Mouse (Mus musculus): ENCODE data around the gene Gm49388. TPM values are rescaled to one million over a fixed set of nuclear protein-coding genes. Genes with fewer than 3 reads are reported as not detected.
A peak's percentile ranks its signal among the peaks of the same experiment; 100 is the strongest.

Gm49388 gene
- polyA plus RNA-seq, 1 experiment from 2014 or later, result not detected

DNA sequence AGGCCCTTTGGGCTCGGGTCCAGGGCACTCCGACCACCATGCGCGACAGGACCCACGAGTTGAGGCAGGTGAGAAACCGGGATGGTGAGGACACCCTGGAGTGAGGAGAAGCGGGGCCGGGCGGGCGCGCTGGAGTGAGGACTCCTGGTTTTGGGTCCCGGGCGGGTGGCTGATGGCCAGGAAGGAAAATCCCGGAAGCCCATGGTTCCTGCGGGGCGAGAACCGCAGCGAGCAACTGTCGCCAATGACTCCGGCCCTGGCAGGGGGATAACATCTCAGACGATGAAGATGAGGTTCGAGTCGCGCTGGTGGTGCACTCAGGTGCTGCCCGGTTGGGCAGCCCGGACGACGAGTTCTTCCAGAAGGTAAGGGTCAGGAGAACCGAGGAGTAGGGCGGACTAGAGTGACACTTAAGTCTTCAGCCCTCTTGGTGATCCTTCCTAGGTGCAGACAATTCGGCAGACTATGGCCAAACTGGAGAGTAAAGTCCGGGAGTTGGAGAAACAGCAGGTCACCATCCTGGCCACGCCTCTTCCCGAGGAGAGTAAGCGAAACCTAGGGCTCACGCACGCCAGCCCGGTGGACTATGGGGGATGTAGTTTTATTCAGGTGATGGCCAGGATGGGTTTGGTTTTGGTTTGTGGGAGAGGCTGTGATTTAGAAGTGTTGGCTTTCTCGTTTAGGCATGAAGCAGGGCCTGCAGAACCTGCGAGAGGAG, 56.8 kb downstream of the Gm49388 start:
- Histone ChIP-seq H3K36me3 (replicated peaks) (peaks cover 25% of the 10 kb centered on the region), H3K4me3 (replicated peaks) (peak overlapping the region; percentile 79), H3K27me3 (no peaks in the 10 kb centered on the region), H3K4me1 (replicated peaks) (peaks cover 30% of the 10 kb centered on the region), H3K27ac (replicated peaks) (peak overlapping the region; percentile 92), H3K9me3 (replicated peaks) (no peaks in the 10 kb centered on the region), H3K4me2 (peak overlapping the region; percentile 100), H3K9ac (peak overlapping the region; percentile 78)
- peak; percentile 59 for ATAC-seq (ENCODE audit: insufficient read depth)
- WGBS (ENCODE audit: insufficient replicate concordance), result under 1% methylated on average over 40 of the region's 40 CpGs

DNA sequence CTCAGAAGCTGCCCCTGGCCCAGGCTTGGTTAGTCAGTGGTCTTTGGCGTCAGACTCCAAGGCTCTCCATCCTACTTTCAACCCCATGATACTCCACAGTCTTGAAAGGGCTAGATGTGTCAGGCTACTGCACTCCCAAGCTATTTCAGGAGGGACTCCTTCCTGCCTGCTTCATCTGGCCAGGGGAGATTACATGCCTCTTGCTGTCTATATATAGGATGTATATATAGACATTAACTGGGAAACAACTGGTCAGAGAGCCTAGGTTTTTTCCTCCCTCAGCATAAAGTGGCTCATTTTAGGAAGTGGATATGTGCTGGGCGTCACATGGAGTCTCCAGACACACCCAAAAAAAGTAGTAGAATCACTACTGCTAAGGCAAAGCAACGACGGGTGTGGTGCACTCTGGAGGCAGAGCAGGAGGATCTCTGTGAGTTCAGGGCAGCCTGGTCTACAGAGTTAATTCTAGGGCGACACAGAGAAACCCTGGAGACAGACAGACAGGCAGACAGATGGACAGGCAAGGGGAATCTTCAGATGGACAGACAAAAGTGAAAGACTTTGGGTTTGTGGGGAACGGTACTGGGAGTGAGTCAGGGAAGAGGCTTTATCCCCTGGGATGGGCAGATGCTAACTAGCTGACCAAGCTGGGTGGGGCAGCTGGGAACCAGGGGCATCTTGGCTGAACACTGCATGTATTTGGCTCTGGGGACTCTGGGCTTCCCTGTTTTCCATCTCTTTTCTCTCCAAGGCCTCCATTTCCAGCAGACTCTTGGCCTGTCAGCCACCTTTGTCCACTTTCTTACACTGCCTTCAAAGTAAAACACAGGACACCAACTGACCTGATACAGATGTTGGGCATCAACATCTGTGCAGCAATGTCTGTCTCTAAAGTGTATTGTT, 64.8 kb downstream of the Gm49388 start:
- H3K27me3 ChIP-seq, result no peaks in the 10 kb centered on the region
- H3K4me2 ChIP-seq, result no peak overlapping the region
- peaks cover 14% of the 10 kb centered on the region; the same call in 1 of the 2 replicates for H3K36me3 ChIP-seq (replicated peaks)
- ATAC-seq (ENCODE audit: insufficient read depth), result peak; percentile 51
- 31% methylated on average over 6 of the region's 6 CpGs for WGBS (ENCODE audit: insufficient replicate concordance)
- peaks cover 10% of the 10 kb centered on the region for H3K4me1 ChIP-seq (replicated peaks)
- 0 out of 2 replicates have a peak overlapping the region, but pooled peaks have one; percentile 29 for H3K27ac ChIP-seq (replicated peaks)
- no peak overlapping the region for H3K9ac ChIP-seq
- no peaks in the 10 kb centered on the region for H3K9me3 ChIP-seq (replicated peaks)
- H3K4me3 ChIP-seq (replicated peaks), result no peak overlapping the region

DNA sequence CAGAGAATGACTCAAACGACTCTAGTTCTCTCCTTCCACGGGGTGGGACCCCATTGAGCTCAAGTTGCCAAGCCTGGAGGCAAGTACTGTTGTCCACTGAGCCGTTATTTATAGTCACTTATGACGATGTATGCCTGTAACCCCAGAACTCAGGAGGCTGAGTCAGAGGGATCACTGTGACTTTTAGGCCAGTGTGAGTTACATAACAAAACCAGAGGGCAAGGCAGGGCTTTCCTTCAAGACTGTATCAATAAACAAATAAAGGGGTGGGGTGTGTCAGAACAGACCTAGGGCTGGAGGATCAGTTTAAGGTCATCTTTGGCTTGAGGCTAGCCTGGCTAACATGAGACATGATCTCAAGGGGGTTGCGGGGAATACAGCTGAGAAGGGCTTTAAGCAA, 65.5 kb downstream of the Gm49388 start:
- Histone ChIP-seq H3K4me1 (replicated peaks) (peaks cover 10% of the 10 kb centered on the region), H3K4me2 (no peak overlapping the region), H3K9ac (no peak overlapping the region), H3K27ac (replicated peaks) (no peak overlapping the region), H3K9me3 (replicated peaks) (no peaks in the 10 kb centered on the region), H3K27me3 (no peaks in the 10 kb centered on the region), H3K36me3 (replicated peaks) (peaks cover 14% of the 10 kb centered on the region; the same call in 1 of the 2 replicates), H3K4me3 (replicated peaks) (no peak overlapping the region)
- 54% methylated on average over 5 of the region's 5 CpGs for WGBS (ENCODE audit: insufficient replicate concordance)
- no peak for ATAC-seq (ENCODE audit: insufficient read depth)

Other genes with a start within 250 kb of the Gm49388 start
- 2.6 and 2.7 TPM in 2 replicates for gene Tmem265, start 224.2 kb upstream of the Gm49388 start, polyA plus RNA-seq (2015; fragmentation: Nextera tagmentation; extraction: Ambion mirVana)
- 20.0 and 24.6 TPM in 2 replicates for gene Phkg2, start 212.3 kb upstream of the Gm49388 start, polyA plus RNA-seq (2015; fragmentation: Nextera tagmentation; extraction: Ambion mirVana)
- gene Ccdc189, start 197.0 kb upstream of the Gm49388 start, polyA plus RNA-seq (2015; fragmentation: Nextera tagmentation; extraction: Ambion mirVana), result 6.4 and 8.3 TPM in 2 replicates
- gene Rnf40, start 196.8 kb upstream of the Gm49388 start, polyA plus RNA-seq (2015; fragmentation: Nextera tagmentation; extraction: Ambion mirVana), result 18.3 and 19.5 TPM in 2 replicates
- gene Zfp629, start 169.8 kb upstream of the Gm49388 start, polyA plus RNA-seq (2015; fragmentation: Nextera tagmentation; extraction: Ambion mirVana), result 1.2 and 1.6 TPM in 2 replicates
- 22.9 and 23.7 TPM in 2 replicates for gene Bcl7c, start 76.7 kb upstream of the Gm49388 start, polyA plus RNA-seq (2015; fragmentation: Nextera tagmentation; extraction: Ambion mirVana)
- 2.7 and 2.8 TPM in 2 replicates for gene Ctf1, start 72.9 kb upstream of the Gm49388 start, polyA plus RNA-seq (2015; fragmentation: Nextera tagmentation; extraction: Ambion mirVana)
- gene Ctf2, start 53.4 kb upstream of the Gm49388 start, polyA plus RNA-seq (2015; fragmentation: Nextera tagmentation; extraction: Ambion mirVana), result 0.06 and 0.10 TPM in 2 replicates
- gene Fbxl19, start 41.1 kb upstream of the Gm49388 start, polyA plus RNA-seq (2015; fragmentation: Nextera tagmentation; extraction: Ambion mirVana), result 2.8 and 2.9 TPM in 2 replicates
- 11.0 and 13.1 TPM in 2 replicates for gene Orai3, start 15.8 kb upstream of the Gm49388 start, polyA plus RNA-seq (2015; fragmentation: Nextera tagmentation; extraction: Ambion mirVana)
- 9.2 and 9.3 TPM in 2 replicates for gene Setd1a, start 8.9 kb upstream of the Gm49388 start, polyA plus RNA-seq (2015; fragmentation: Nextera tagmentation; extraction: Ambion mirVana)
- gene Hsd3b7, start 15.0 kb downstream of the Gm49388 start, polyA plus RNA-seq (2015; fragmentation: Nextera tagmentation; extraction: Ambion mirVana), result 55.9 and 75.3 TPM in 2 replicates
- 14.6 and 14.9 TPM in 2 replicates for gene Stx4a, start 38.7 kb downstream of the Gm49388 start, polyA plus RNA-seq (2015; fragmentation: Nextera tagmentation; extraction: Ambion mirVana)
- 0.43 and 0.44 TPM in 2 replicates for gene Stx1b, start 38.9 kb downstream of the Gm49388 start, polyA plus RNA-seq (2015; fragmentation: Nextera tagmentation; extraction: Ambion mirVana)
- gene Zfp646, start 90.6 kb downstream of the Gm49388 start, polyA plus RNA-seq (2015; fragmentation: Nextera tagmentation; extraction: Ambion mirVana), result 3.8 and 5.0 TPM in 2 replicates
- gene Zfp668, start 91.2 kb downstream of the Gm49388 start, polyA plus RNA-seq (2015; fragmentation: Nextera tagmentation; extraction: Ambion mirVana), result 5.7 and 6.8 TPM in 2 replicates
- 0.21 and 0.46 TPM in 2 replicates for gene Prss53, start 105.4 kb downstream of the Gm49388 start, polyA plus RNA-seq (2015; fragmentation: Nextera tagmentation; extraction: Ambion mirVana)
- not detected in 2 replicates for gene Gm21974, start 109.8 kb downstream of the Gm49388 start, polyA plus RNA-seq (2015; fragmentation: Nextera tagmentation; extraction: Ambion mirVana)
- 122 and 141 TPM in 2 replicates for gene Vkorc1, start 110.0 kb downstream of the Gm49388 start, polyA plus RNA-seq (2015; fragmentation: Nextera tagmentation; extraction: Ambion mirVana)
- gene Bckdk, start 118.5 kb downstream of the Gm49388 start, polyA plus RNA-seq (2015; fragmentation: Nextera tagmentation; extraction: Ambion mirVana), result 51.5 and 59.2 TPM in 2 replicates
- 15.0 TPM in 2 replicates for gene Kat8, start 126.9 kb downstream of the Gm49388 start, polyA plus RNA-seq (2015; fragmentation: Nextera tagmentation; extraction: Ambion mirVana)
- gene Prss8, start 144.5 kb downstream of the Gm49388 start, polyA plus RNA-seq (2015; fragmentation: Nextera tagmentation; extraction: Ambion mirVana), result 13.9 and 17.4 TPM in 2 replicates
- 2.7 and 3.3 TPM in 2 replicates for gene Prss36, start 161.1 kb downstream of the Gm49388 start, polyA plus RNA-seq (2015; fragmentation: Nextera tagmentation; extraction: Ambion mirVana)
- gene Fus, start 181.8 kb downstream of the Gm49388 start, polyA plus RNA-seq (2015; fragmentation: Nextera tagmentation; extraction: Ambion mirVana), result 120 and 123 TPM in 2 replicates
- gene Pycard, start 208.3 kb downstream of the Gm49388 start, polyA plus RNA-seq (2015; fragmentation: Nextera tagmentation; extraction: Ambion mirVana), result 24.9 and 29.1 TPM in 2 replicates
- 0.25 and 0.38 TPM in 2 replicates for gene Trim72, start 218.3 kb downstream of the Gm49388 start, polyA plus RNA-seq (2015; fragmentation: Nextera tagmentation; extraction: Ambion mirVana)